Mouse (Mus musculus): ENCODE data around the gene Mybpc2. TPM values are rescaled to one million over a fixed set of nuclear protein-coding genes. Genes with fewer than 3 reads are reported as not detected.

Mybpc2 gene
- total RNA-seq, 2 experiments from 2014 or later: 16.0 to 22.8 TPM

- DNase-seq (ENCODE audit: low spot score): no peak
- intact Hi-C loops (cut with DNase I): loop anchor here (2.0 kb wide), 1 partner anchor 25 kb away; no protein-coding TSS in a partner anchor
These were observed 54.5 kb downstream of the Mybpc2 start for GRCm38 (mm10) chr7:44469677-44470675.

- intact Hi-C loops (cut with DNase I): loop anchor here (2.0 kb wide), 1 partner anchor 26 kb away; no protein-coding TSS in a partner anchor
- no peak for DNase-seq (ENCODE audit: low spot score)
These were observed 55.7 kb downstream of the Mybpc2 start for GRCm38 (mm10) chr7:44468644-44469285.

- DNase-seq (ENCODE audit: low spot score): peak; percentile 94
These were observed 56.5 kb downstream of the Mybpc2 start, which contains the start of gene Josd2 for GRCm38 (mm10) chr7:44467811-44468411. Josd2 (plus strand) TSS chr7:44467980.

GRCm38 (mm10) chr7:44466888-44467311 is 57.6 kb downstream of the Mybpc2 start:
- intact Hi-C loops (cut with DNase I): no loop called here
- no peak for DNase-seq (ENCODE audit: low spot score)

More at GRCm38 (mm10) chr7:44467811-44468411, 56.5 kb downstream of the Mybpc2 start, which contains the start of gene Josd2:
- intact Hi-C loops (cut with DNase I): loop anchor here (2.0 kb wide), 1 partner anchor 27 kb away; no protein-coding TSS in a partner anchor

- DNase-seq (ENCODE audit: low spot score): no peak
- intact Hi-C loops (cut with DNase I): no loop called here
These were observed 58.2 kb downstream of the Mybpc2 start for GRCm38 (mm10) chr7:44466006-44466887.

GRCm38 (mm10) chr7:44465111-44465510 is 59.3 kb downstream of the Mybpc2 start, which contains the start of gene Aspdh:
Aspdh (plus strand) TSS chr7:44465391.
- intact Hi-C loops (cut with DNase I): no loop called here
- no peak for DNase-seq (ENCODE audit: low spot score)

GRCm38 (mm10) chr7:44464511-44464910 is 59.9 kb downstream of the Mybpc2 start:
- no peak for DNase-seq (ENCODE audit: low spot score)
- intact Hi-C loops (cut with DNase I): no loop called here

GRCm38 (mm10) chr7:44463556-44464225 is 60.8 kb downstream of the Mybpc2 start:
- intact Hi-C loops (cut with DNase I): no loop called here
- DNase-seq (ENCODE audit: low spot score): no peak

- intact Hi-C loops (cut with DNase I): no loop called here
These were observed 61.4 kb downstream of the Mybpc2 start for GRCm38 (mm10) chr7:44463056-44463425.

GRCm38 (mm10) chr7:44462218-44463055 is 62.0 kb downstream of the Mybpc2 start:
- intact Hi-C loops (cut with DNase I): no loop called here
- no peak for DNase-seq (ENCODE audit: low spot score)

More at GRCm38 (mm10) chr7:44463056-44463425, 61.4 kb downstream of the Mybpc2 start:
- no peak for DNase-seq (ENCODE audit: low spot score)

GRCm38 (mm10) chr7:44461503-44462217 is 62.8 kb downstream of the Mybpc2 start:
- intact Hi-C loops (cut with DNase I): no loop called here
- DNase-seq (ENCODE audit: low spot score): no peak

GRCm38 (mm10) chr7:44460767-44461502 is 63.5 kb downstream of the Mybpc2 start:
- DNase-seq (ENCODE audit: low spot score): no peak
- intact Hi-C loops (cut with DNase I): no loop called here

GRCm38 (mm10) chr7:44460067-44460466 is 64.4 kb downstream of the Mybpc2 start:
- intact Hi-C loops (cut with DNase I): no loop called here
- no peak for DNase-seq (ENCODE audit: low spot score)

GRCm38 (mm10) chr7:44456302-44456701 is 68.2 kb downstream of the Mybpc2 start:
- intact Hi-C loops (cut with DNase I): no loop called here

GRCm38 (mm10) chr7:44453256-44453655 is 71.2 kb downstream of the Mybpc2 start:
- no peak for DNase-seq (ENCODE audit: low spot score)
- intact Hi-C loops (cut with DNase I): no loop called here

More at GRCm38 (mm10) chr7:44456302-44456701, 68.2 kb downstream of the Mybpc2 start:
- DNase-seq (ENCODE audit: low spot score): no peak
